Mouse (Mus musculus): ENCODE data around the gene Chrna1.
"Not testable (repeated sequence)": the region's sequence is repeated elsewhere in the genome, so short reads cannot be mapped to it uniquely, and the experiment has no call there.

Chrna1 gene

GRCm38 (mm10) chr2:73557956-73558355 lies 22.2 kb downstream of the Chrna1 start:
- DNase-seq (ENCODE audit: low read depth, low spot score): no peak

GRCm38 (mm10) chr2:73557061-73557460 lies 23.1 kb downstream of the Chrna1 start:
- not testable (repeated sequence) for DNase-seq (ENCODE audit: low read depth, low spot score)

- DNase-seq (ENCODE audit: low read depth, low spot score): no peak
Observed at GRCm38 (mm10) chr2:73554389-73554788, 25.7 kb downstream of the Chrna1 start.

- no peak for DNase-seq (ENCODE audit: low read depth, low spot score)
Observed at GRCm38 (mm10) chr2:73552926-73553325, 27.2 kb downstream of the Chrna1 start.

- DNase-seq (ENCODE audit: low read depth, low spot score): no peak
Observed at GRCm38 (mm10) chr2:73550725-73551124, 29.4 kb downstream of the Chrna1 start.

- DNase-seq (ENCODE audit: low read depth, low spot score): no peak
Observed at GRCm38 (mm10) chr2:73548542-73548941, 31.6 kb downstream of the Chrna1 start.

- no peak for DNase-seq (ENCODE audit: low read depth, low spot score)
Observed at GRCm38 (mm10) chr2:73547256-73547655, 32.9 kb downstream of the Chrna1 start.

GRCm38 (mm10) chr2:73545556-73545955 lies 34.6 kb downstream of the Chrna1 start:
- no peak for DNase-seq (ENCODE audit: low read depth, low spot score)

- DNase-seq (ENCODE audit: low read depth, low spot score): no peak
Observed at GRCm38 (mm10) chr2:73540450-73541162, 39.5 kb downstream of the Chrna1 start.

- no peak for DNase-seq (ENCODE audit: low read depth, low spot score)
Observed at GRCm38 (mm10) chr2:73539697-73540096, 40.4 kb downstream of the Chrna1 start.

GRCm38 (mm10) chr2:73539141-73539540 lies 41.0 kb downstream of the Chrna1 start:
- DNase-seq (ENCODE audit: low read depth, low spot score): no peak

- no peak for DNase-seq (ENCODE audit: low read depth, low spot score)
Observed at GRCm38 (mm10) chr2:73538590-73538989, 41.5 kb downstream of the Chrna1 start.

- no peak for DNase-seq (ENCODE audit: low read depth, low spot score)
Observed at GRCm38 (mm10) chr2:73536091-73536783, 43.9 kb downstream of the Chrna1 start.

GRCm38 (mm10) chr2:73534720-73535119 lies 45.4 kb downstream of the Chrna1 start:
- DNase-seq (ENCODE audit: low read depth, low spot score): no peak

GRCm38 (mm10) chr2:73530487-73530886 lies 49.7 kb downstream of the Chrna1 start:
- no peak for DNase-seq (ENCODE audit: low read depth, low spot score)

GRCm38 (mm10) chr2:73529356-73530330 lies 50.5 kb downstream of the Chrna1 start, which contains the start of gene Wipf1:
TSS of gene Wipf1 (minus strand) at chr2:73529734.
- DNase-seq (ENCODE audit: low read depth, low spot score): peak; percentile 35

GRCm38 (mm10) chr2:73528516-73529355 lies 51.4 kb downstream of the Chrna1 start:
- no peak for DNase-seq (ENCODE audit: low read depth, low spot score)

GRCm38 (mm10) chr2:73527956-73528355 lies 52.2 kb downstream of the Chrna1 start:
- DNase-seq (ENCODE audit: low read depth, low spot score): no peak

- DNase-seq (ENCODE audit: low read depth, low spot score): no peak
Observed at GRCm38 (mm10) chr2:73526691-73527090, 53.4 kb downstream of the Chrna1 start.

GRCm38 (mm10) chr2:73522891-73523290 lies 57.2 kb downstream of the Chrna1 start:
- no peak for DNase-seq (ENCODE audit: low read depth, low spot score)

- no peak for DNase-seq (ENCODE audit: low read depth, low spot score)
Observed at GRCm38 (mm10) chr2:73522336-73522735, 57.8 kb downstream of the Chrna1 start.
